In genomic region chr17:33908331-33909076, GRCm38 (mm10) we compare ENCODE assay signal across 8 mouse cellular contexts. TPM values are rescaled to one million over a fixed set of nuclear protein-coding genes. Genes with fewer than 3 reads are reported as not detected.
DNase-seq lines count a peak whose midpoint lies in the region; ATAC-seq and TF ChIP-seq lines count a peak whose summit lies in the region.

No protein-coding gene starts in this region.

- H3K9me3 ChIP-seq in embryonic facial prominence, embryonic 14.5 days (ENCODE audit: control insufficient read depth, low read length): no peaks in the 10 kb centered on the region

- intact Hi-C loops in gastrocnemius, adult 2 months (cut with DNase I): no loop called here
- intact Hi-C loops in left cerebral cortex, postnatal 14 days (cut with DNase I): no loop called here

- H3K4me2 ChIP-seq in embryonic facial prominence, embryonic 14.5 days (ENCODE audit: low read depth, low read length): peak overlapping the region; percentile 97

- H3K4me1 ChIP-seq in embryonic facial prominence, embryonic 14.5 days (ENCODE audit: control insufficient read depth, insufficient read depth, low read length): peaks cover 11% of the 10 kb centered on the region

- under 1% methylated on average over 43 of the region's 44 CpGs for WGBS in embryonic facial prominence, embryonic 14.5 days

- peaks cover 25% of the 10 kb centered on the region for H3K36me3 ChIP-seq in embryonic facial prominence, embryonic 14.5 days (ENCODE audit: control insufficient read depth, insufficient read depth, low read length)
- peaks cover 7% of the 10 kb centered on the region for H3K36me3 ChIP-seq in splenic B cell, adult 2 months (ENCODE audit: control insufficient read depth, insufficient read depth, low read length, poor library complexity, severe bottlenecking)

- peak overlapping the region; percentile 92 for H3K4me3 ChIP-seq in gastrocnemius, adult 2 months
- peak overlapping the region; percentile 95 for H3K4me3 ChIP-seq in embryonic facial prominence, embryonic 14.5 days (ENCODE audit: low read depth, low read length)

- peak overlapping the region; percentile 97 for H3K27ac ChIP-seq in gastrocnemius, adult 2 months
- H3K27ac ChIP-seq in embryonic facial prominence, embryonic 14.5 days (replicated peaks; ENCODE audit: low read depth, low read length): peak overlapping the region; percentile 82

- TF ChIP-seq CTCF in gastrocnemius, adult 2 months (IDR thresholded peaks at IDR 0.05): no peak

- ATAC-seq in embryonic facial prominence, embryonic 14.5 days (ENCODE audit: low read depth): peak; percentile 48
- peak; percentile 37 for ATAC-seq in megakaryocyte, adult 5-6 weeks (ENCODE audit: poor library complexity, severe bottlenecking)

- no peaks in the 10 kb centered on the region for H3K27me3 ChIP-seq in embryonic facial prominence, embryonic 14.5 days (replicated peaks; ENCODE audit: control insufficient read depth, insufficient read depth, low read length)
- no peaks in the 10 kb centered on the region for H3K27me3 ChIP-seq in splenic B cell, adult 2 months (ENCODE audit: control insufficient read depth, insufficient read depth, low read length, poor library complexity, severe bottlenecking)

- peak; percentile 60 for DNase-seq in gastrocnemius, adult 2 months
- DNase-seq in gastrocnemius, adult 8-10 months (ENCODE audit: low spot score in 2 of 2): no peak
- peak; percentile 45 for DNase-seq in adipocyte (ENCODE audit: low spot score)
- peak; percentile 51 for DNase-seq in embryonic facial prominence, embryonic 14.5 days (ENCODE audit: low spot score)
- DNase-seq in heart, postnatal 4 days: peak; percentile 59
- DNase-seq in left cerebral cortex, postnatal 14 days (ENCODE audit: low spot score in 2 of 2): peak; percentile 54 to 71
- DNase-seq in splenic B cell, adult 2 months (ENCODE audit: low read depth, low spot score): peak; percentile 38

- peak overlapping the region; percentile 93 for H3K9ac ChIP-seq in embryonic facial prominence, embryonic 14.5 days (ENCODE audit: low read depth, low read length)

RNA-seq across cellular contexts. Expression of gene Daxx, which starts 0.7 kb away (rescaled TPM):
- 10 to 100 TPM; 13.3 to 13.9 TPM for total RNA-seq in gastrocnemius, adult 2 months (2021)
- 10 to 100 TPM; 14.1 to 18.5 (median 16.1) TPM for total RNA-seq in gastrocnemius, adult 8-10 months (2022)
- 34.8 and 38.2 TPM in 2 replicates for polyA plus RNA-seq in embryonic facial prominence, embryonic 14.5 days (2014; fragmentation: Nextera tagmentation; extraction: Ambion mirVana)
- 10 to 100 TPM; 16.5 to 18.0 TPM for total RNA-seq in heart, postnatal 4 days (2021)
- 10 to 100 TPM; 25.4 to 29.3 TPM for total RNA-seq in left cerebral cortex, postnatal 14 days (2021)
- total RNA-seq in megakaryocyte, adult 5-6 weeks (2015): 42.1 and 49.7 TPM in 2 replicates
- 39.3 and 63.3 TPM in 2 replicates for total RNA-seq in megakaryocyte, adult 5-6 weeks (2017)

RNA-seq across cellular contexts. Expression of gene Platr17, which starts 3.6 kb away (rescaled TPM):
- not detected for total RNA-seq in gastrocnemius, adult 2 months (2021)
- total RNA-seq in gastrocnemius, adult 8-10 months (2022): not detected
- not detected in 2 replicates for polyA plus RNA-seq in embryonic facial prominence, embryonic 14.5 days (2014; fragmentation: Nextera tagmentation; extraction: Ambion mirVana)
- total RNA-seq in heart, postnatal 4 days (2021): not detected
- total RNA-seq in left cerebral cortex, postnatal 14 days (2021): not detected
- total RNA-seq in megakaryocyte, adult 5-6 weeks (2015): 4.9 and 9.8 TPM in 2 replicates
- total RNA-seq in megakaryocyte, adult 5-6 weeks (2017): 2.6 and 5.9 TPM in 2 replicates

RNA-seq across cellular contexts. Expression of gene Tapbp, which starts 7.2 kb away (rescaled TPM):
- total RNA-seq in gastrocnemius, adult 2 months (2021): 10 to 100 TPM; 34.0 to 44.4 TPM
- total RNA-seq in gastrocnemius, adult 8-10 months (2022): 10 to 100 TPM; 35.3 to 41.1 (median 38.3) TPM
- polyA plus RNA-seq in embryonic facial prominence, embryonic 14.5 days (2014; fragmentation: Nextera tagmentation; extraction: Ambion mirVana): 31.9 and 32.0 TPM in 2 replicates
- total RNA-seq in heart, postnatal 4 days (2021): 10 to 100 TPM; 72.3 to 78.5 TPM
- 10 to 100 TPM; 23.3 to 35.7 TPM for total RNA-seq in left cerebral cortex, postnatal 14 days (2021)
- total RNA-seq in megakaryocyte, adult 5-6 weeks (2015): 99.7 and 105 TPM in 2 replicates
- 88.9 and 93.3 TPM in 2 replicates for total RNA-seq in megakaryocyte, adult 5-6 weeks (2017)

RNA-seq across cellular contexts. Expression of gene Zbtb22, which starts 7.2 kb away (rescaled TPM):
- 10 to 100 TPM; 14.5 to 14.8 TPM for total RNA-seq in gastrocnemius, adult 2 months (2021)
- total RNA-seq in gastrocnemius, adult 8-10 months (2022): 10 to 100 TPM; 14.5 to 18.7 (median 17.1) TPM
- polyA plus RNA-seq in embryonic facial prominence, embryonic 14.5 days (2014; fragmentation: Nextera tagmentation; extraction: Ambion mirVana): 8.9 and 11.6 TPM in 2 replicates
- total RNA-seq in heart, postnatal 4 days (2021): 10 to 100 TPM; 34.3 to 35.8 TPM
- total RNA-seq in left cerebral cortex, postnatal 14 days (2021): 10 to 100 TPM; 29.7 to 35.2 TPM
- 13.7 and 14.0 TPM in 2 replicates for total RNA-seq in megakaryocyte, adult 5-6 weeks (2015)
- total RNA-seq in megakaryocyte, adult 5-6 weeks (2017): 22.0 and 25.8 TPM in 2 replicates

RNA-seq across cellular contexts. Expression of gene Kifc1, which starts 18.0 kb away (rescaled TPM):
- total RNA-seq in gastrocnemius, adult 2 months (2021): under 1 TPM; 0.23 to 0.33 TPM
- total RNA-seq in gastrocnemius, adult 8-10 months (2022): under 1 TPM in 3 of 4 experiments, not detected in 1; 0.19 to 0.56 (median 0.45) TPM
- polyA plus RNA-seq in embryonic facial prominence, embryonic 14.5 days (2014; fragmentation: Nextera tagmentation; extraction: Ambion mirVana): 5.9 and 7.0 TPM in 2 replicates
- 10 to 100 TPM; 40.2 to 42.7 TPM for total RNA-seq in heart, postnatal 4 days (2021)
- 1 to 10 TPM; 3.1 to 3.7 TPM for total RNA-seq in left cerebral cortex, postnatal 14 days (2021)
- total RNA-seq in megakaryocyte, adult 5-6 weeks (2015): 9.0 and 12.9 TPM in 2 replicates
- total RNA-seq in megakaryocyte, adult 5-6 weeks (2017): 40.1 and 41.3 TPM in 2 replicates

Comparison
In these comparisons a context has a peak if more than half of its experiments do, and no peak if none do; other contexts are left out.
1. DNase-seq: peak in gastrocnemius, adult 2 months (single experiment), adipocyte (single experiment), embryonic facial prominence, embryonic 14.5 days (single experiment), heart, postnatal 4 days (single experiment), left cerebral cortex, postnatal 14 days (2 of 2) and splenic B cell, adult 2 months (single experiment); none in gastrocnemius, adult 8-10 months (0 of 2).